Mouse (Mus musculus) hindbrain, embryonic 11.5 days (tissue): ENCODE results near the gene Tspan4. TPM values are rescaled to one million over a fixed set of nuclear protein-coding genes. Genes with fewer than 3 reads are reported as not detected.
A peak's percentile ranks its signal among the peaks of the same experiment; 100 is the strongest.

Experiments used
- ATAC-seq: fragments of 200-750 bp; cut with Nextera tagmentation; 2 replicates; pipeline ENCODE4 v1.8.0; 2017; ENCODE audit warnings: mild to moderate bottlenecking, moderate TSS enrichment, moderate library complexity; ENCODE audit not compliant: low FRiP score
- DNase-seq: peaks from one replicate; pipeline ENCODE4 v3.0.0-alpha.2; 2015; ENCODE audit warnings: low spot score
- H3K27ac ChIP-seq: fragments of 300-500 bp; sonication (generic); 2 replicates; pipeline ENCODE4 v1.5.1; 2014; ENCODE audit warnings: mild to moderate bottlenecking, low read depth, low read length
- H3K27me3 ChIP-seq: fragments of 300-500 bp; sonication (generic); 2 replicates; pipeline ENCODE4 v1.6.1; 2014; ENCODE audit warnings: mild to moderate bottlenecking, low read length, moderate library complexity, mixed read lengths; ENCODE audit not compliant: control insufficient read depth, insufficient read depth
- H3K36me3 ChIP-seq: fragments of 300-500 bp; sonication (generic); 2 replicates; pipeline ENCODE4 v1.6.1; 2014; ENCODE audit warnings: mild to moderate bottlenecking, low read length, moderate library complexity, mixed read lengths; ENCODE audit not compliant: control insufficient read depth, insufficient read depth
- H3K4me1 ChIP-seq: fragments of 300-500 bp; sonication (generic); replicated peaks from 2 replicates; pipeline ENCODE4 v1.6.1; 2014; ENCODE audit warnings: low read length, mixed read lengths; ENCODE audit not compliant: control insufficient read depth, insufficient read depth
- H3K4me2 ChIP-seq: fragments of 300-500 bp; sonication (generic); replicated peaks from 2 replicates; pipeline ENCODE4 v1.6.1; 2014; ENCODE audit warnings: mild to moderate bottlenecking, low read depth, low read length
- H3K4me3 ChIP-seq: fragments of 300-500 bp; sonication (generic); 2 replicates; pipeline ENCODE4 v1.5.1; 2014; ENCODE audit warnings: low read depth, low read length
- H3K9ac ChIP-seq: fragments of 300-500 bp; sonication (generic); 2 replicates; pipeline ENCODE4 v1.6.1; 2014; ENCODE audit warnings: low read depth, low read length
- H3K9me3 ChIP-seq: fragments of 300-500 bp; sonication (generic); 2 replicates; pipeline ENCODE4 v1.6.1; 2016; ENCODE audit warnings: low read length; ENCODE audit not compliant: control insufficient read depth
- WGBS: fragments of 180-500 bp; shearing (Covaris S2); extraction: QIAGEN DNeasy Blood & Tissue Kit; methylation state at CpG from one replicate; pipeline ENCODE4 v1.1.7; 2014; 5-methylcytosine and 5-hydroxymethylcytosine counted together
- polyA plus RNA-seq: library from polyadenylated mRNA; unstranded; fragments of >200 nt; fragmentation: Nextera tagmentation; extraction: Ambion mirVana; gene quantifications from 2 replicates; pipeline ENCODE4 v1.2.1, GENCODE M21; 2014

Tspan4 gene
- polyA plus RNA-seq, 1 experiment from 2014 or later: 31.4 TPM

DNA sequence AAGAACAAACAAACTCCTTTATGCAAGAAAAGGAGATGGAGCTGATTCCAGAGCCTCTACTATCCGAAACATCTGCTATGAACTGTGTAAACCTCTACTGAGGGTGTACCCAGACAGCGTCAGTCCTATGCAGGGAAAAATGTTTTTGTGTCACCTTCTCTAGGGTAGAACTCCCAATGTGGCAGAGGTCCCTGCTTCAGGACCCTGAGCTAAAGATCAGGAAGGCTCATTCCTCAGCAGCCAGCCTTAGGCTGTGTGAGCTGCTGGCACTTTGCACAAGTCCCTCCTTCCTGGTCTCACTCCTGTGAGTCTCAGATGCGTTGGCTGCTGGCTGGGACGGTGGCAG lies 50.5 kb downstream of the Tspan4 start:
- no peak overlapping the region for H3K4me3 ChIP-seq
- H3K9me3 ChIP-seq: no peaks in the 10 kb centered on the region
- WGBS: 88% methylated on average over 4 of the region's 4 CpGs
- no peaks in the 10 kb centered on the region for H3K4me1 ChIP-seq
- H3K36me3 ChIP-seq: no peaks in the 10 kb centered on the region
- no peak overlapping the region for H3K9ac ChIP-seq
- DNase-seq: no peak
- no peak overlapping the region for H3K4me2 ChIP-seq
- ATAC-seq: no peak
- H3K27ac ChIP-seq: no peak overlapping the region
- H3K27me3 ChIP-seq: no peaks in the 10 kb centered on the region; the same call in 1 of the 2 replicates

DNA sequence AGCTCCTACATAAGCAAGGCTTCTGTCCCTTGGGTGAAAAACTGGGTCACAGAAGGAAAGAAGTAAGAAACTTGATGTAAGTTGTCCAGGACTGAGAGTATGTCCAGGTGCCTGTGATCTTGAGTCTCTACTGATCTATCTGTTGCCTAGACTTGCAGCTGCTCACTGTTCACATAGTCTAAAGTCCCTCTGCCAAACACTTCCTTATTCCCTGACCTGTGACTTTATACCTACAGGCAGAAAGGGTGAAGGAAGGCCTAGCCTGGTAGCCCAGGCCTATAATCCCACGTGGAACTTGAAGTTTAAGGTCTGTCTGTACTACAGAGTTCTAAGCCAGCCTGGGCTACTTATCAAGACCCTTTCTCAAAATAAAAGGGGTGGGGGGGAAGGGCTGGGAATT lies 60.5 kb downstream of the Tspan4 start:
- Histone ChIP-seq H3K9me3 (no peaks in the 10 kb centered on the region), H3K4me3 (no peak overlapping the region), H3K27ac (no peak overlapping the region), H3K36me3 (no peaks in the 10 kb centered on the region), H3K4me1 (peaks cover 9% of the 10 kb centered on the region; the same call in 1 of the 2 replicates), H3K9ac (no peak overlapping the region), H3K4me2 (no peak overlapping the region), H3K27me3 (no peaks in the 10 kb centered on the region)
- ATAC-seq (no peak), DNase-seq (no peak)
- WGBS: 84% methylated on average over 1 of the region's 1 CpGs

DNA sequence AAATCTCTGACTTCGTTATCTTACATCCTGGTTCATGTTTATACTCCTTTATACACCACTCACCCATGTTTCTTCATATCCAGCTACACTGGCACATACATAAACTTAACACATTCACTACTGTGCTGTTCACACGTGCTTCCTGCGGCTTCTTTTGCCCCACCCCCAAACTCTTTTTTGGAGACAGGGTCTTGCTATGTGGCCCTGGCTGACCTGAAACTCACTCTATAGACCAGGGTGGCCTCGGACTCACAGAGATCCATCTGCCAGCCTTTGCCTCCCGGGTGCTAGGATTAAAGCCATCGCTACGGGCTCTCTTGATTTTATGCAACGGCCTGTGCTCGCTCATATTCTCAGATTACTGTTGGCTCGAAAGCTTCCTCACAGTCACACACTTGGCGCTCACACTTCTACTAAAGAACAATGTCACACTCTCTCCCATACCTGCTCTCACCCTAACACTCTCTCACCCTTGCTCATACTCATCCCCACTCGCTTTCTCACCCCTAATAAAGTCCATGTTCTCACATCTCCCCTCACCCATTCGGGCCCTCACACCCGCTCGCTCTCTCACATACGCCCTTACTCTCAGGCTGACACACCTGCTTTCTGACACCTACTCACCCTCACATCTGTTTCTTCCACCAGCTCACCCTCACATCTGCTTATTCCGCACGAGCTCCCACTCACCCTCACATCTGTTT lies 64.0 kb downstream of the Tspan4 start:
- peaks cover 9% of the 10 kb centered on the region; the same call in 1 of the 2 replicates for H3K4me1 ChIP-seq
- H3K27ac ChIP-seq: peak overlapping the region; percentile 51
- no peak for DNase-seq
- peak overlapping the region; percentile 63 for H3K4me3 ChIP-seq
- H3K4me2 ChIP-seq: peak overlapping the region; percentile 72
- H3K36me3 ChIP-seq: no peaks in the 10 kb centered on the region
- WGBS: 21% methylated on average over 18 of the region's 18 CpGs
- no peaks in the 10 kb centered on the region for H3K27me3 ChIP-seq
- peak; percentile 50; the same call in 1 of the 2 replicates for ATAC-seq
- peak overlapping the region; percentile 78 for H3K9ac ChIP-seq
- no peaks in the 10 kb centered on the region for H3K9me3 ChIP-seq

DNA sequence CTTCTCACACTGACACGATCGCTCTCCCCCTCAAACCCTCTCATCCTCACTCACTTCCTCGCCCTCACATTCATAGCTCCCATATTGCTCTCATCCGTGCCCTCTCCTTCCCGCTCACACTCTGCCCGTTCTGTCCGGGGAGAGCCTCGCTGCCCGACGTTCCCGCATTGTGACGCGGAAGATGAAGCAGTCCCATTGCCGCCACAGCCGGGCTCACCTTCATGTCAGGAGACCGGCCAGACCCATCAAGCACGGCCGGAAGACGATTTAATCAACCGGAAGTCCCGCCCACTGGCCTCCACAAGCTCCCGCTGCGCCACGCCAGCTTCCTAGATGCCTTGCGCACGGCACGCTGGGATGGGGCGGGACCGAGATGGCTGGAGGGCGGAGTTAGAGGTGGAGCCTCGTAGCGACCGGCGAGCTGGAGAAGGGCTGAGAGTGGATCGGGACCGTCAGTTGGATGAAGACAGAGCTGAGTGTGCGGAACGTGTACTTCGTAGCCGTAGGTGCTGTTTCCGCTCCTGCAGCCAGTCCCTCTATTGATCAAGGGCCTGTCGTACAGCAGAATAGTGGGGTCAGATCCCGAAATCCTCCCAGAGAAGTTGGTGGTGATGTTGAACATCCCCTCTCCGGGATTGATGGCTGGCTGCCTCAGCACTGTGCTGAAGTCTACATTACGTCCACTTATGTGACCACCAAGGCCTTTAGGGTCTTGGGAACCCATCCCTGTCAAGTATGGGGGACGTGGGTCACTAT lies 64.7 kb downstream of the Tspan4 start, which contains the start of gene Chid1:
Gene Chid1 (minus strand): TSS at position 302 of the 756 bp plus-strand sequence.
- Histone ChIP-seq H3K27ac (peak within 1 kb of the TSS; percentile 51), H3K9me3 (no peaks in the 10 kb centered on the region), H3K9ac (peak within 1 kb of the TSS; percentile 78), H3K27me3 (no peaks in the 10 kb centered on the region), H3K36me3 (no peaks in the 10 kb centered on the region), H3K4me3 (peak within 1 kb of the TSS; percentile 63), H3K4me1 (peaks cover 9% of the 10 kb centered on the region; the same call in 1 of the 2 replicates), H3K4me2 (peak within 1 kb of the TSS; percentile 72)
- DNase-seq (peak; percentile 100), ATAC-seq (peak; percentile 95)
- 1% methylated on average over 46 of the region's 46 CpGs for WGBS

DNA sequence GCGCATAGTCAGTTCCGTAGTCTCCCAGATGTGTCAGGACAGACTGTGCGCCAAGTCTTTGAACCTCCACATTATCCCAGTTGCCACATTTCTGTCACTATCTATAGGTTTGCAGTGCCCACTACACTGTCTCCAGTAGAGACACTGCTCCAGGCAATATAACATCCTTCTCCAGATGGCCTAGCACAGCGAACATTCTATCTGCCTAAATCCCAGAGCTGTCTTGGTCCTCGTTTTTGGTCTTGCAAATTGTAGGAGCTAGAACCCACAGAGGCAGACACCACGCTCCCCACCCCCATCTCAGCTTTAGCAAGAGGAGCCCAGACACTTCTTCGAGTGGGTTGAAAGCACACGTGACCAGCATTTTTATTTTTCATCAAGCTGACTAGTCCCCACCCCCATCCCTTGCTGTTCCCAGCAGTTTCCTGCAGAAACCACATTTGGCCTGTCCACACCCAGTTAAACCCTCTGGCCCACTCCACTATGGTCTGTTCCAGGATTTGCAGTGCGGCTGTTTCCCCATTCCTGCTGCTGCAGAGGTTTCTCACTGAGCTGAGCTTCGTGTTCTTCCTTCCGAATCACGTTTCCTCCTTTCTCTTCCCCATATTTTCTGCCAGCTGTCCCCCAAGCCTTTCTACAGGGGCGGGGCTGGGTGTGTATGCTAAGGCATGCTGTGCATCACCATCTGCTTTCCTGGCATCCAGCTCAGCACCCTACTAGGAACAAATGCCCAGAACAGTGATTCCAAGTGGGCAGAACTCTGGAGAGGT lies 65.5 kb downstream of the Tspan4 start:
- peak overlapping the region; percentile 78 for H3K9ac ChIP-seq
- H3K9me3 ChIP-seq: no peaks in the 10 kb centered on the region
- H3K4me1 ChIP-seq: peaks cover 9% of the 10 kb centered on the region; the same call in 1 of the 2 replicates
- peak; percentile 36; the same call in 1 of the 2 replicates for ATAC-seq
- 0 out of 2 replicates have a peak overlapping the region, but pooled peaks have one; percentile 25 for H3K27ac ChIP-seq
- H3K4me3 ChIP-seq: peak overlapping the region; percentile 63
- no peaks in the 10 kb centered on the region for H3K36me3 ChIP-seq
- peak; percentile 13 for DNase-seq
- peak overlapping the region; percentile 72 for H3K4me2 ChIP-seq
- no peaks in the 10 kb centered on the region for H3K27me3 ChIP-seq
- 62% methylated on average over 13 of the region's 13 CpGs for WGBS

DNA sequence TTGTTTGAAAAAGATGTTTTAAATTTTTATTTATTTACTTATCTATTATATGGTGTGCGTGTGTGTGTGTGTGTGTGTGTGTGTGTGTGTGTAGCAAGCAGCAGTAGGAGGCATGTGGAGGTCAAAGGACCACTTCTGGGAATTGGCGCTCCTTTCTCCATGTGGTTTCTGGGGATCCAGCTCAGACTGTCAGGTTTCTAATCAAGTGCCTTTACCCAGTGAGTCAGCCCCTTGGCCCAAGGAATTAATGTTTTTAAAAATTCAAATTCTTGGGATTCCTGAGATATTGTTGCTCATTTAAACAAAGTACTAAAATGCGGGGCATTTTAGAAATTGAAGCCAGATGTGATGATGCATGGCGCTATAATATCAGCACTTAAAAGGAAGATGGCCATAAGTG lies 66.6 kb downstream of the Tspan4 start:
- Histone ChIP-seq H3K4me2 (no peak overlapping the region), H3K36me3 (no peaks in the 10 kb centered on the region), H3K9me3 (no peaks in the 10 kb centered on the region), H3K9ac (no peak overlapping the region), H3K27ac (no peak overlapping the region), H3K4me1 (peaks cover 9% of the 10 kb centered on the region; the same call in 1 of the 2 replicates), H3K27me3 (no peaks in the 10 kb centered on the region), H3K4me3 (no peak overlapping the region)
- no peak for ATAC-seq
- no peak for DNase-seq
- WGBS: 80% methylated on average over 4 of the region's 4 CpGs

DNA sequence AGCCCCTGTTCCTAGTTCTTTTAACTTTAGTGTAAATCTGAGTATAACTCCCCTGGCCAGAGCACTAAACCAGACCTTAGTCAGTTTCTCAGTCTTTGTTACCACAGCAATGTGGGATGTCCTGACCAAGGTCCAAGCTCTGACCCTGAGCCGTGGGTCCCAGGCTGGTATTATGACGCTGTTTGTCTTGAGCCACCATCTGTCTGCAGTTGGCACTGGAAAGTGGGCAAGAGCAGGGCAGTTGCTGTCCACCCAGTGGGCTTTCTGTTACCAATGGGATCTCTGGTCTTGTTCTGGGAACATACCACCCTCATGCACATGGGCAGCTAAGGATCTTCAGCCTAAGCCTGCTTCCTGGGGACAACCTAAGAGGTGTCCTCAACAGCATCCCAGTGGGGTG lies 67.5 kb downstream of the Tspan4 start:
- Histone ChIP-seq H3K27ac (no peak overlapping the region), H3K36me3 (no peaks in the 10 kb centered on the region), H3K27me3 (no peaks in the 10 kb centered on the region), H3K4me1 (peaks cover 9% of the 10 kb centered on the region; the same call in 1 of the 2 replicates), H3K9ac (no peak overlapping the region), H3K4me2 (no peak overlapping the region), H3K4me3 (no peak overlapping the region), H3K9me3 (no peaks in the 10 kb centered on the region)
- WGBS: 91% methylated on average over 2 of the region's 2 CpGs
- no peak for DNase-seq
- ATAC-seq: no peak
